35 mouse cellular contexts compared by ENCODE assay signal in the genomic region with DNA sequence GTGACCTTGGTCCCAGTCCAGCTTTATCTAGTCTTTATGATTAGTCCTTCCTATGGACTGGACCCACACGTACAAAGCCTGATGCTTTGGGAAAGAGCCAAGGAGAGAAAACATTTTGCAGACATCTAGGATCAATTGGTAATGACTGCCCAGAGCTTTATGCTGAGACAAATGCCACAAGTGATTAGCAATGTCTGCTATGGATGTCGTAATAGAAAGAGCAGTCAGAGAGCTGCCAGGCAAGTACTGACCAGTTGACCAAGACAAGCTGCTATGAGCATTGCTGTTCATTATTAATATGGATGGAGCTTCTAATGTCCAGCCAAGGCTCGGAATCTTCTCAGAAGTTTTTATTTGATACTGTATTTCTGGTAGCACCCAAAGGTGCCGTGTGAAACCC. TPM values are rescaled to one million over a fixed set of nuclear protein-coding genes. Genes with fewer than 3 reads are reported as not detected.
"Had no signal": no experiment of that assay in that cellular context is flagged by ENCODE, and none has a peak within 500 bp of the region (broad histone marks: within the 10 kb centered on the region; RNA-seq: fewer than 3 reads in every experiment).

No protein-coding gene starts in this region.

- H3K9me3 ChIP-seq: limb, embryonic 10.5 days; limb, embryonic 12.5 days; limb, embryonic 13.5 days; limb, embryonic 15.5 days; liver, embryonic 12.5 days; liver, embryonic 13.5 days; liver, embryonic 15.5 days; lung, embryonic 15.5 days; megakaryocyte, embryonic 14.5 days; midbrain, embryonic 10.5 days; midbrain, embryonic 12.5 days; midbrain, embryonic 13.5 days; midbrain, embryonic 15.5 days had no signal

- H3K4me1 ChIP-seq: liver, embryonic 13.5 days; liver, embryonic 15.5 days; midbrain, embryonic 12.5 days had no signal

- H3K27me3 ChIP-seq: limb, embryonic 12.5 days; limb, embryonic 13.5 days; midbrain, embryonic 15.5 days had no signal

- ATAC-seq: liver, embryonic 12.5 days; liver, postnatal 0 days; midbrain, embryonic 13.5 days; midbrain, embryonic 15.5 days; midbrain, embryonic 16.5 days had no signal

- H3K27ac ChIP-seq: left cerebral cortex, adult 2 months; limb, embryonic 10.5 days; limb, embryonic 12.5 days; limb, embryonic 13.5 days; limb, embryonic 15.5 days; liver, embryonic 12.5 days; liver, embryonic 13.5 days; liver, embryonic 14.5 days; liver, embryonic 15.5 days; lung, embryonic 15.5 days; macrophage; midbrain, embryonic 10.5 days; midbrain, embryonic 12.5 days; midbrain, embryonic 13.5 days; midbrain, embryonic 15.5 days had no signal

- H3K9ac ChIP-seq: limb, embryonic 12.5 days; limb, embryonic 13.5 days; limb, embryonic 15.5 days; liver, embryonic 12.5 days; liver, embryonic 13.5 days; liver, embryonic 14.5 days; liver, embryonic 15.5 days; liver, postnatal 0 days; lung, embryonic 14.5 days; lung, embryonic 15.5 days; midbrain, embryonic 12.5 days; midbrain, embryonic 13.5 days; midbrain, embryonic 15.5 days had no signal

- DNase-seq: left cerebral cortex, postnatal 4 days; liver; liver, embryonic 13.5 days; liver, postnatal 0 days; lung, adult 18-20 months; lung, adult 2 months; lung, embryonic 14.5 days; lung, postnatal 10 days; lung, postnatal 14 days; lung, postnatal 36 days; lung, postnatal 4 days; midbrain, embryonic 14.5 days had no signal

- H3K4me3 ChIP-seq: left cerebral cortex, adult 2 months; limb, embryonic 10.5 days; limb, embryonic 12.5 days; limb, embryonic 13.5 days; limb, embryonic 15.5 days; liver, embryonic 12.5 days; liver, embryonic 13.5 days; liver, embryonic 15.5 days; lung, embryonic 15.5 days; megakaryocyte, embryonic 14.5 days; midbrain, embryonic 10.5 days; midbrain, embryonic 12.5 days; midbrain, embryonic 13.5 days; midbrain, embryonic 15.5 days; myocyte had no signal

- H3K36me3 ChIP-seq: limb, embryonic 10.5 days; limb, embryonic 12.5 days; limb, embryonic 13.5 days; limb, embryonic 15.5 days; liver, embryonic 12.5 days; liver, embryonic 13.5 days; liver, embryonic 15.5 days; lung, embryonic 15.5 days; midbrain, embryonic 10.5 days; midbrain, embryonic 12.5 days; midbrain, embryonic 13.5 days; midbrain, embryonic 15.5 days had no signal

- H3K4me2 ChIP-seq: limb, embryonic 12.5 days; limb, embryonic 13.5 days; limb, embryonic 15.5 days; liver, embryonic 11.5 days; liver, embryonic 12.5 days; liver, embryonic 13.5 days; liver, embryonic 15.5 days; lung, embryonic 14.5 days; lung, embryonic 15.5 days; midbrain, embryonic 11.5 days; midbrain, embryonic 12.5 days; midbrain, embryonic 13.5 days; midbrain, embryonic 15.5 days had no signal

RNA-seq across cellular contexts. Expression of gene Stum, which starts 43.8 kb away (rescaled TPM):
- total RNA-seq: megakaryocyte progenitor cell, adult 5-6 weeks; megakaryocyte-erythroid progenitor cell, adult 5-6 weeks; monocyte, adult 5-6 weeks had no signal
- polyA plus RNA-seq: liver, embryonic 16.5 days; lung, embryonic 14.5 days had no signal
